Mouse (Mus musculus) bone marrow, adult 2 months (tissue): Measurements from ENCODE around the gene Xylb. TPM values are rescaled to one million over a fixed set of nuclear protein-coding genes. Genes with fewer than 3 reads are reported as not detected.

ENCODE experiments used
- H3K27ac ChIP-seq: fragments of 200-500 bp; 2 replicates; pipeline ENCODE4 v1.5.1; 2012; ENCODE audit warnings: low read depth, mild to moderate bottlenecking, control low read depth, inconsistent platforms, low read length; ENCODE audit not compliant: control insufficient read depth, poor library complexity, insufficient read depth
- H3K4me1 ChIP-seq: fragments of 200-500 bp; 2 replicates; pipeline ENCODE4 v1.6.1; 2011; ENCODE audit warnings: low read length; ENCODE audit not compliant: control insufficient read depth, insufficient read depth
- H3K4me3 ChIP-seq: fragments of 200-500 bp; replicated peaks from 2 replicates; pipeline ENCODE3; 2011; ENCODE audit warnings: mild to moderate bottlenecking, low read depth, low read length, control low read depth; ENCODE audit not compliant: control insufficient read depth
- CTCF ChIP-seq: fragments of 200-500 bp; IDR thresholded peaks from 2 replicates; pipeline ENCODE4 v1.5.1; 2011; ENCODE audit warnings: low read length, control low read depth; ENCODE audit not compliant: control insufficient read depth, insufficient read depth
- POLR2A ChIP-seq: fragments of 200-500 bp; IDR thresholded peaks from 2 replicates; pipeline ENCODE4 v1.6.1; 2011; ENCODE audit warnings: low read depth, mild to moderate bottlenecking, control low read depth, low read length, borderline replicate concordance; ENCODE audit not compliant: control insufficient read depth
- WGBS: fragments of 180-500 bp; shearing (Covaris S2); methylation state at CpG from one replicate; pipeline ENCODE4 v1.1.7; 2018; 5-methylcytosine and 5-hydroxymethylcytosine counted together
- polyA plus RNA-seq: library from polyadenylated mRNA; stranded (reverse); fragments of >200 nt; gene quantifications from 2 replicates; pipeline ENCODE4 v1.2.4, GENCODE M21; 2011; ENCODE audit warnings: low replicate concordance; ENCODE audit not compliant: missing spikeins, insufficient read depth, insufficient read length

The Xylb gene
- polyA plus RNA-seq, 1 experiment = 2.3 TPM

DNA sequence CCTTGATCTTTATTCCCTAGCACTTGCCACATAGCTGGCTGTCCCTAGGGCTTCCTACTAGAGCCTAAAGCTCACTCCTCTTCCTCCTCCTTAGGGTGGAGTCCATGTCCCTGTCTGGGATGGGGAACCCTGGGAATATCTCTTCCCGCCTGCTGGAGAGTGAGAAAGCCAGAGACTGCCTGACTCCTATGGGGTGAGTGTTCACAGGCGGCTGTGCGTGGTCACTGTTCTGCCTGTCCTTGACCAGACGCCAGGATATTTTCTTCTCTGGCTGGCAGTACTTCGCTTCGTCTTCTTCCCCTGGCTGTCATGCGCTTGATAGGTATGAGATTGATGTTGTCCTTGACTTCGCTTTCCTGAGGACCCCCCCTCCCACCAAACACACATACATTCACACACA, 10.8 kb upstream of the Xylb start:
- TF ChIP-seq CTCF = no peak
- no peak for TF ChIP-seq POLR2A
- no peak overlapping the region for H3K27ac ChIP-seq
- no peak overlapping the region for H3K4me3 ChIP-seq
- WGBS = 88% methylated on average over 8 of the region's 8 CpGs
- peaks cover 2% of the 10 kb centered on the region; the same call in 1 of the 2 replicates for H3K4me1 ChIP-seq

DNA sequence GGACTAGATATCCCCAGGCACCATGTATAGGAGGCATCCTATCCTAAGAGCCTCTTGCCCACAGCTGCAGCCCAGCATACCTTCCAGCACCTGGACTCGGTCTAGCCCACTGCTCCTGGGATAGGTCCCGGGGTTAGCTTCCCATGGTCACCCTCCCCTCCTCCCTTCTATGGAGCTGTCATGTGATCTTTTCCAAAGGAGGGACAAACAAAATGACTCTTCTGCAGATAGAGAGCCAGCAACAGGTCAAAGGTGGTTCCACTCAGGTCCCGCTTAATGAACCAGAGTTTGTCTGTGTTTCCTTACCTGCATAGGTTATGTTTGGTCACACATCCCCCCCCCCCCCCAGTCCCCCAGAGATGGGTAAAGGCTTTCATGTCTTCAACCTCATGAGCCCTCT, 6.7 kb upstream of the Xylb start:
- Histone ChIP-seq H3K4me3 (no peak overlapping the region), H3K27ac (no peak overlapping the region), H3K4me1 (no peaks in the 10 kb centered on the region)
- TF ChIP-seq POLR2A (no peak), CTCF (no peak)
- WGBS = 83% methylated on average over 3 of the region's 3 CpGs

DNA sequence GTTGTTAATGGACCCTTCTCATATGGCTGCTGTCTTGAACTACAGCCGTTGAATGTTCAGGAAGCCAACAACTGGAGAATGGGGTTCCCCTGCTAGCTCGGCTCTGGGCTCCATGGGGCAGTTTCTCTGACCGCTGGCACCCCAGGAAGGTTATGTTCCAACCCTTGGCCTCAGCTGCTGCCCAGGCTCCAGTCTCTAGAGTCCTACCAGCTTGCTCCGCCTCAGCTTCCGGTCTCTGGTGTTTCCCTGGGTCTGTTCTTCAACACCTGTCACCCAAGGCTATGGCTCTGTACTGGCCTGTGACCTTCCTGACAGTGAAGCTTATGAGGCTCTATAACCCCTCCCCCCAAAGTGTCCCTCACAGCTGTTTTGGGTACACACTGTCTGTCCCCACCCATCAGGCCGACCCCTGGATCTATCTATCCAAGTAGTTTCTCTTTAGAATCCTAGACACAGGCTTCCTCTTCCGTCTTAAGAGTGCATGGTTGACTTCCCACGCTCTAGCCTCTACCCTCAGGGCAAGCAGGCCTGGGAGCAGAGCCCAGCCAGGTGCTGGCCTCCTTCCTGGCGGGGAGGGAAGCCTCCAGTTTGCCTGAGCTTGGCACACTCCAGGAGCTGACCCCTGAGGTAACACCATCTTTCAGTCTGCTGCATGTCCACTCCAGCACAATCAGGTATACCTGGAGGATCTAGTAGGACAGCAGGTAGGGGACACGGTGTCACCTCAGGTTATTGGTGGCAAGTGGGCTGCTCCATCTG, 6.1 kb upstream of the Xylb start:
- Histone ChIP-seq H3K27ac (no peak overlapping the region), H3K4me1 (no peaks in the 10 kb centered on the region), H3K4me3 (no peak overlapping the region)
- TF ChIP-seq POLR2A (no peak), CTCF (no peak)
- WGBS = 84% methylated on average over 10 of the region's 10 CpGs

DNA sequence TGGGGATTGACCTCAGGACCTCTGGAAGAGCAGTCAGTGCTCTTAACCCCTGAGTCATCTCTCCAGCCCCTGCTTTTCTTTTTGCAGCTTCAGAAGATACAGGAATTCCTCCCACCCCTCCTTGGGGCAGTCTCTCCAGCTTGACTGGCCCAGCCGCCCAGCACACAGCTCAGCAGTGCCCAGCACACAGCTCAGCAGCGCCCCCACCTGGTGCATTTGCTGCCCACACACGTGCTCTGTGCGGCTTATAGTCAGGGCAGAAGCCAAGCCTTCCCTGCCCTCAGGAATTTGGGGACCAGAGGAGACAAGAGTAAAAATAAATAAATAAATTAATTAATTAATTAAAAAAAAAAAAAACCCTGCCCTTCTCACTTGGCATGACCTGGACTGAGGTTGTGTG, 5.1 kb upstream of the Xylb start:
- Histone ChIP-seq H3K4me3 (no peak overlapping the region), H3K4me1 (no peaks in the 10 kb centered on the region), H3K27ac (no peak overlapping the region)
- no peak for TF ChIP-seq POLR2A
- peak; percentile 97 for TF ChIP-seq CTCF
- WGBS = 24% methylated on average over 4 of the region's 4 CpGs

DNA sequence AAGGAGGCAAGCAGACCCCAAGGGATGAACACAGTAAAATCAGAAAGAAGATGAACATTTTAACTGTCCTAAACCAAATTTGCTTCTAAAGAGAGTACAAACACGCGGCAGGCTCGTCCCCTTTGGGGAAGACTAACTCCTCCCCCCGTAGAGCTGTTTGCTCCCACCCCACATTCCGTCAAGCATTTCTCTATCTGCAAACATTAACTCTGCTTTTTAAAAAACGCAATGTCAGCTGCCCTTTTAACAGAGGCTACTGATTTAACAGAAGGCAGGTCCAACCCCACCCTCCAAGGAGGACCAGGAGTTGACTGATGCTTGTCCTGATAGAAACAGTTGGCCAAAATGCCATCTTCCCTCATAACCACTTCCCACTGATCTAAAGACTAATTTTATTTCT, 3.3 kb upstream of the Xylb start:
- Histone ChIP-seq H3K4me1 (no peaks in the 10 kb centered on the region), H3K4me3 (no peak overlapping the region), H3K27ac (no peak overlapping the region)
- TF ChIP-seq CTCF (no peak), POLR2A (no peak)
- 78% methylated on average over 6 of the region's 6 CpGs for WGBS

DNA sequence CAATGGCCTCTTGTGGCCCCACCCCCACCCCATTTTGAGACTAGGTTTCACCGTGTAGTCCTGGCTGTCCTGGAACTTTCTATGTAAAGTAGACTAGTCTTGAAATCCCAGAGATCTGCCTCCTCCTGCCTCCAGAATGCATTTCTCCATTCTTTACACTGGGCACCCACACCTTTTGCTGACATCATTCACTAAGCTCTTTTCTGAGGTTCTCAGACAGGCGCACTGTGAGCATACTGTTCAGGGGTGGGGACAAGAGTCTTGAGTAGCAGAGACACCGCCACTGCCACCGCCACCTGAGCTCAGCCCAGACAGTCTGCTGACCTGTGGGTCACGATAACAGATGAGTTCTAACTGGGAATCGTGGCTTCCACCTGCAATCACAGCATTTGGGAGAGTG, 1.2 kb upstream of the Xylb start:
- TF ChIP-seq POLR2A = no peak
- TF ChIP-seq CTCF = no peak
- Histone ChIP-seq H3K27ac (no peak overlapping the region), H3K4me3 (no peak overlapping the region), H3K4me1 (no peaks in the 10 kb centered on the region)
- whole genome bisulfite sequencing = 78% methylated on average over 6 of the region's 6 CpGs

DNA sequence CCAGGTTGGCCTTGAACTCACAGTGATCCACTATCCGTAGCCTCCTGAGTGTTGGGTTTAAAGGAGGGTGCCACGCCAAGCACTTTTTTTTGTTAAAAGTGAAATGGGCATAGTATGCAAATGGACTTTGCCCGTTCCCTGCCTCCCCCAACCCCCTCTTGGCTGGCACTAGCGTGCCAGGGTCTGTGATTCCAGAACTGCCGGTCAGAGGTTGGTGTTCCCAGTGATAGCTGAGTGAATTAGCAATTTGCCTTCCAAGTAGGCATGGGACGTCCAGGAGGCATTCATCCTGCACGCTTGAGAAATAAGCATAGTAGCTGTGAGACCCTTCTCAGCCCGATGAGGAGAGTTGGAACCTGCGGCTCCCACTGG, 863 bp downstream of the Xylb start:
- 49% methylated on average over 9 of the region's 9 CpGs for WGBS
- no peaks in the 10 kb centered on the region for H3K4me1 ChIP-seq
- H3K4me3 ChIP-seq = no peak overlapping the region
- H3K27ac ChIP-seq = no peak overlapping the region
- TF ChIP-seq POLR2A (no peak), CTCF (no peak)

DNA sequence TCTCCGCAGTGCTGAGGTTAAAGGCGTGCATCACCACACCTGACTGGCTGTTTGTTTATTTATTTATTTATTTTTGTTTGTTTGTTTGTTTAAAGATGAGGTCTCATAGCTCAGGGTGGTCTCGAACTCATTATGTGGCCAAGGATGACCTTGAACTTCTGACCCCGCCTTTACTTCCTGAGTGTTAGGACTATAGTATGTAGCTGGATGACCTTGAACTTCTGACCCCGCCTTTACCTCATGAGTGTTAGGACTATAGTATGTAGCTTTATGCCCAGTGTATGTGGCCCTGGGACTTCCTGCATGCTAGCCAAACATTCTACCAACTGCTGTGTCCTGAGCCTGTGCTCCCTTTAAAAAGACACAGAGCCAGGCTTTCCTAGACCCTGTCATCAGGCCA, 4.2 kb downstream of the Xylb start:
- WGBS = 86% methylated on average over 5 of the region's 5 CpGs

DNA sequence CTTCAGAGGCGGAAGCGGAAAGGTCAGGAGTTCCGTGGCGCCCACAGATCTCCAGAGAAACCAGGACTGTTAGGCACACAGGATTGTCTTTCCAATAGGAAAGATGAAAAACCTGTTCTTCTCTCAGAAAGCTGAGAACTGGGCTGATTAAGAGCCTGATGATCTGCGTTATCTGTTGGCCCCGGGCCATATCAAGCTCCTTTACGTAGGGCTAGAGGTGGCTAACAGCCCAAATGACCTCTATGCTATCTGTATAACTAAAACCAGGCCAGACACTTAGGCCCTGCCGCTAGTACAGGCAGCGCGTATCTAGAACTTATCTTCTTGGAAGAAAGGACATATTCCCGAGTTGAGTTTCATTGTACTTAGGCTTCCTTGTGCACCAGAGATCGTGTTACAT, 6.0 kb downstream of the Xylb start:
- Histone ChIP-seq H3K27ac (no peak overlapping the region), H3K4me1 (no peaks in the 10 kb centered on the region), H3K4me3 (no peak overlapping the region)
- no peak for TF ChIP-seq CTCF
- 88% methylated on average over 12 of the region's 12 CpGs for WGBS

More for the DNA sequence above, 4.2 kb downstream of the Xylb start:
- Histone ChIP-seq H3K4me3 (no peak overlapping the region), H3K4me1 (no peaks in the 10 kb centered on the region), H3K27ac (no peak overlapping the region)
- TF ChIP-seq POLR2A = no peak
- no peak for TF ChIP-seq CTCF
